Mouse (Mus musculus): ENCODE data around the gene Chd9. TPM values are rescaled to one million over a fixed set of nuclear protein-coding genes. Genes with fewer than 3 reads are reported as not detected.
A peak's percentile ranks its signal among the peaks of the same experiment; 100 is the strongest.
"Not testable (repeated sequence)": the region's sequence is repeated elsewhere in the genome, so short reads cannot be mapped to it uniquely, and the experiment has no call there.

Gene Chd9
- polyA plus RNA-seq, 1 experiment from 2014 or later, result 70.1 TPM

GRCm38 (mm10) chr8:90906922-90907321 lies 78.8 kb downstream of the Chd9 start:
- H3K36me3 ChIP-seq (ENCODE audit: control insufficient read depth, insufficient read depth, low read length), result no peaks in the 10 kb centered on the region
- H3K9me3 ChIP-seq (ENCODE audit: control insufficient read depth, low read length), result no peaks in the 10 kb centered on the region
- WGBS, result 89% methylated on average over 4 of the region's 4 CpGs
- no peak for ATAC-seq (ENCODE audit: low FRiP score, low TSS enrichment)
- H3K4me2 ChIP-seq (replicated peaks; ENCODE audit: low read depth, low read length), result no peak overlapping the region
- no peaks in the 10 kb centered on the region for H3K4me1 ChIP-seq (ENCODE audit: control insufficient read depth, insufficient read depth, low read length)
- H3K4me3 ChIP-seq (ENCODE audit: low read length), result no peak overlapping the region
- H3K9ac ChIP-seq (ENCODE audit: low read depth, low read length), result no peak overlapping the region
- H3K27ac ChIP-seq (ENCODE audit: low read depth, low read length), result no peak overlapping the region
- H3K27me3 ChIP-seq (ENCODE audit: control insufficient read depth, insufficient read depth, low read length), result no peaks in the 10 kb centered on the region

DNA sequence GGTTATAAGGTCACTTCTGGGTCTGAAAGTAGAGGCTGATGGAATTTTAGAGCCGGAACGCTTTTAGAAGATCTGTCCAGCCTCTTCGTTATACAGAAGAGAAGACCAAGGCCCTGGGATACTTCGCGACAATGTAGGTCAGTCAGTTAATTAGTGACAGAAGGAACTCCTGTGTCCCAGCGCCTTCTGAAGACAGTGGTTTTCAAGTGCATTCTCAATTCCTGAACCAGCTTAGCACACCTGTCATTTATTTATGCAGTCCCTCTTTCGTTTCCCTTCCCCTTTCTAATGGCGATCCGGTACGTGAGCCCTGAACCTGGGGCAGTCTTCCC lies 79.3 kb downstream of the Chd9 start:
- ATAC-seq (ENCODE audit: low FRiP score, low TSS enrichment), result no peak
- H3K4me2 ChIP-seq (replicated peaks; ENCODE audit: low read depth, low read length), result peak overlapping the region; percentile 87
- no peaks in the 10 kb centered on the region for H3K27me3 ChIP-seq (ENCODE audit: control insufficient read depth, insufficient read depth, low read length)
- no peaks in the 10 kb centered on the region for H3K4me1 ChIP-seq (ENCODE audit: control insufficient read depth, insufficient read depth, low read length)
- 21% methylated on average over 10 of the region's 10 CpGs for WGBS
- no peaks in the 10 kb centered on the region for H3K9me3 ChIP-seq (ENCODE audit: control insufficient read depth, low read length)
- peak overlapping the region; percentile 78 for H3K9ac ChIP-seq (ENCODE audit: low read depth, low read length)
- H3K4me3 ChIP-seq (ENCODE audit: low read length), result peak overlapping the region; percentile 79
- no peaks in the 10 kb centered on the region for H3K36me3 ChIP-seq (ENCODE audit: control insufficient read depth, insufficient read depth, low read length)
- H3K27ac ChIP-seq (ENCODE audit: low read depth, low read length), result peak overlapping the region; percentile 70; the same call in 1 of the 2 replicates

- Histone ChIP-seq H3K9ac (ENCODE audit: low read depth, low read length) (peak overlapping the region; percentile 78), H3K4me1 (ENCODE audit: control insufficient read depth, insufficient read depth, low read length) (no peaks in the 10 kb centered on the region), H3K9me3 (ENCODE audit: control insufficient read depth, low read length) (no peaks in the 10 kb centered on the region)
Measured at GRCm38 (mm10) chr8:90907848-90908551, 79.8 kb downstream of the Chd9 start.

GRCm38 (mm10) chr8:90908580-90909471 lies 80.7 kb downstream of the Chd9 start:
- ATAC-seq (ENCODE audit: low FRiP score, low TSS enrichment), result peak; percentile 14
- H3K4me2 ChIP-seq (replicated peaks; ENCODE audit: low read depth, low read length), result peak overlapping the region; percentile 87
- H3K4me3 ChIP-seq (ENCODE audit: low read length), result peak overlapping the region; percentile 79
- WGBS, result under 1% methylated on average over 63 of the region's 89 CpGs
- H3K4me1 ChIP-seq (ENCODE audit: control insufficient read depth, insufficient read depth, low read length), result no peaks in the 10 kb centered on the region
- H3K9ac ChIP-seq (ENCODE audit: low read depth, low read length), result peak overlapping the region; percentile 78
- H3K9me3 ChIP-seq (ENCODE audit: control insufficient read depth, low read length), result no peaks in the 10 kb centered on the region
- H3K27ac ChIP-seq (ENCODE audit: low read depth, low read length), result 0 out of 2 replicates have a peak overlapping the region, but pooled peaks have one; percentile 17
- H3K27me3 ChIP-seq (ENCODE audit: control insufficient read depth, insufficient read depth, low read length), result no peaks in the 10 kb centered on the region
- H3K36me3 ChIP-seq (ENCODE audit: control insufficient read depth, insufficient read depth, low read length), result no peaks in the 10 kb centered on the region

More at GRCm38 (mm10) chr8:90907848-90908551, 79.8 kb downstream of the Chd9 start:
- under 1% methylated on average over 71 of the region's 89 CpGs for WGBS
- Histone ChIP-seq H3K36me3 (ENCODE audit: control insufficient read depth, insufficient read depth, low read length) (no peaks in the 10 kb centered on the region), H3K27ac (ENCODE audit: low read depth, low read length) (peak overlapping the region; percentile 70), H3K4me2 (replicated peaks; ENCODE audit: low read depth, low read length) (peak overlapping the region; percentile 87), H3K27me3 (ENCODE audit: control insufficient read depth, insufficient read depth, low read length) (no peaks in the 10 kb centered on the region), H3K4me3 (ENCODE audit: low read length) (peak overlapping the region; percentile 79)
- ATAC-seq (ENCODE audit: low FRiP score, low TSS enrichment), result peak; percentile 99

DNA sequence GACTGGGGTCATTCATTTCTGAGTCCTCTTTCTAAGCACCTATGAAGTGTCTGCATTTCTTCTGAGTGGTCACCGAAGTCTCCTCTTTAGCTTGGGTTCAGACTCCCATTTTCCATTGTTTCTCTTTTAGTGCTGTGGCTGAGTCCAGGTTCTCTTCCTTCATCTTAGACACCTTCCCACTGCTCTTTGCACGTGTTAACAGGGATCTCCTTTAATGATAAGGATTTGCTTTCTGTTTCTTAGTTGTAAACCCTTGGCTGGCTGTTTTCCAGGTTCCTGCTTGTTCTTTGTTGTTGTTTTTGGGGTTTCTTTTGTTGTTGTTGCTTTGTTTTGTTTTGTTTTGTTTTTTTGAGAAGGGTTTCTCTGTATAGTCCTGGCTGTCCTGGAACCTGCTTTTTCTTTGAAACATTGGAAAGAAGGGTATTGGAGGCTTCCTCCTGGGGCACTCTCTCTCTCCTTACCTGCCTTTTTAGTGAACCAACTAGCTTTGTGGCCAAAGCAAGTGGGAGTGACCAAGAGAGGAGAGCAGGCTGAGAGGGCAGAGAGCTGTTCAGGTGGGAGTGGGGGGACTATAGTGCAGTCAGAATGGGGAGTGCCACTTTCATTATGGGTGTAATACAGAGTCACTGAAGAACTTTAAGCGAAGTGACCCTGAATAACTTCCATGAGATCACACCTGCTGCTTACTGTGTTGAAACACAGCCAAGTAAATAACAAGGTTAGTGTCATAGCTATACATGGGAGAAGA lies 95.2 kb downstream of the Chd9 start:
- WGBS, result 76% methylated on average over 3 of the region's 3 CpGs
- ATAC-seq (ENCODE audit: low FRiP score, low TSS enrichment), result no peak
- Histone ChIP-seq H3K4me1 (ENCODE audit: control insufficient read depth, insufficient read depth, low read length) (no peaks in the 10 kb centered on the region), H3K4me3 (ENCODE audit: low read length) (no peak overlapping the region), H3K27ac (ENCODE audit: low read depth, low read length) (no peak overlapping the region), H3K9me3 (ENCODE audit: control insufficient read depth, low read length) (no peaks in the 10 kb centered on the region), H3K36me3 (ENCODE audit: control insufficient read depth, insufficient read depth, low read length) (no peaks in the 10 kb centered on the region), H3K9ac (ENCODE audit: low read depth, low read length) (no peak overlapping the region), H3K4me2 (replicated peaks; ENCODE audit: low read depth, low read length) (no peak overlapping the region), H3K27me3 (ENCODE audit: control insufficient read depth, insufficient read depth, low read length) (no peaks in the 10 kb centered on the region)

DNA sequence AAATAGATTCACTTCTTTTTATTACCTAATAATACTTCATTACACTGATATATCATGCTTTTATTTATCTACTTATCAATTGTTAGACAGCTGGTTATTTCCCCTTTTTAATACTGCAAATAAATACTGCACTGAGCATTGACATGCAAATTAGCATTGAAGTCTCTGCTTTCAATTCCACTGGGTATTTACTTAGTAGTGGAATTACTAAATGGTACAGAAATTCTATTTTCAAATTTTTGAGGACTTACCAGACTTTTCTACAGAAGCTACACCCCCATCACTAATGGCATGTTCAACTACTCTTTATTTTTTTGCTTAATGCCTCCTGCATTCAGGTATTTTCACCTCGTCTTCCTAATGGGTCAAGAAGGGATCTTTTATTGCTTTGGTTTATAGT lies 100.3 kb downstream of the Chd9 start:
- H3K36me3 ChIP-seq (ENCODE audit: control insufficient read depth, insufficient read depth, low read length), result no peaks in the 10 kb centered on the region
- no peaks in the 10 kb centered on the region for H3K9me3 ChIP-seq (ENCODE audit: control insufficient read depth, low read length)
- ATAC-seq (ENCODE audit: low FRiP score, low TSS enrichment), result no peak
- no peak overlapping the region for H3K4me3 ChIP-seq (ENCODE audit: low read length)
- WGBS, result 72% methylated on average over 1 of the region's 1 CpGs
- H3K27me3 ChIP-seq (ENCODE audit: control insufficient read depth, insufficient read depth, low read length), result no peaks in the 10 kb centered on the region
- H3K4me2 ChIP-seq (replicated peaks; ENCODE audit: low read depth, low read length), result no peak overlapping the region
- no peaks in the 10 kb centered on the region for H3K4me1 ChIP-seq (ENCODE audit: control insufficient read depth, insufficient read depth, low read length)
- no peak overlapping the region for H3K27ac ChIP-seq (ENCODE audit: low read depth, low read length)
- H3K9ac ChIP-seq (ENCODE audit: low read depth, low read length), result no peak overlapping the region

DNA sequence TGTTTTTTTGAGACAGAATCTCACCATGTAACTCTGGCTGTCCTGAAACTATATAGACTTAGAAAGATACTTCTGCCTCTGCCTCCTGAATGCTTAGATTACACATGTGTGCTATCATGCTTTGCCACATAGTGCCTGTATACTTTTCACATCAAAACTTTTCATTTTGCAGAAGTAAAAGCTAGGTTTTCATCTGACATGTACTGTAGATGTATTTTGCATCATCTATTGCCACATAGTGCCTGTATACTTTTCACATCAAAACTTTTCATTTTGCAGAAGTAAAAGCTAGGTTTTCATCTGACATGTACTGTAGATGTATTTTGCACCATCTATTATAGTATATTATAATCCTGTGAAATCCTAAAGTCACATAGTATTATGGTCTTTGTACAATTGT lies 102.0 kb downstream of the Chd9 start:
- not testable (repeated sequence) for H3K9ac ChIP-seq (ENCODE audit: low read depth, low read length); H3K9me3 ChIP-seq (ENCODE audit: control insufficient read depth, low read length); H3K27ac ChIP-seq (ENCODE audit: low read depth, low read length); H3K4me3 ChIP-seq (ENCODE audit: low read length); H3K27me3 ChIP-seq (ENCODE audit: control insufficient read depth, insufficient read depth, low read length); H3K4me1 ChIP-seq (ENCODE audit: control insufficient read depth, insufficient read depth, low read length); ATAC-seq (ENCODE audit: low FRiP score, low TSS enrichment); H3K36me3 ChIP-seq (ENCODE audit: control insufficient read depth, insufficient read depth, low read length); H3K4me2 ChIP-seq (replicated peaks; ENCODE audit: low read depth, low read length)

DNA sequence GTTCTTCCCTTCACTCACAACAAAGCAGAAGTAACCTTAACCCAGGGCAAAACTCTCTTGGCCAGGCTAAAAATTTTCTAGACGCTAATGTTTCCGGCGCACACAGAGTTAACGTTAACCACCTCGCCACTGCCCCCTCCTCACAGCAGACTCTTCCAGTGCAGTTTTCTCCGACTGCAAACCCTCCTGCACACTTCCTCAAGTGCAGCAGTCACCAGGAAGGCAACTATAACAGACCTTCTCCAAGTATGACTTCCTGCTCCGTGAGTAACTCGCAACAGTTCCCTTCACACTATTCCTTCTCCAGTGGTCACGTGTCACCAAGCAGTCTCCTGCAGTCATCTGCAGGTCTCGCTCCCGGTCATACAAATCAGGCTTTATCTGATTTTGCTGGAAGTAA lies 104.8 kb downstream of the Chd9 start:
- no peaks in the 10 kb centered on the region for H3K27me3 ChIP-seq (ENCODE audit: control insufficient read depth, insufficient read depth, low read length)
- 51% methylated on average over 11 of the region's 11 CpGs for WGBS

More for the DNA sequence above, 104.8 kb downstream of the Chd9 start:
- no peak overlapping the region for H3K4me3 ChIP-seq (ENCODE audit: low read length)
- H3K4me1 ChIP-seq (ENCODE audit: control insufficient read depth, insufficient read depth, low read length), result no peaks in the 10 kb centered on the region
- H3K9ac ChIP-seq (ENCODE audit: low read depth, low read length), result no peak overlapping the region
- no peak overlapping the region for H3K4me2 ChIP-seq (replicated peaks; ENCODE audit: low read depth, low read length)
- no peaks in the 10 kb centered on the region for H3K36me3 ChIP-seq (ENCODE audit: control insufficient read depth, insufficient read depth, low read length)
- no peaks in the 10 kb centered on the region for H3K9me3 ChIP-seq (ENCODE audit: control insufficient read depth, low read length)
- ATAC-seq (ENCODE audit: low FRiP score, low TSS enrichment), result no peak
- no peak overlapping the region for H3K27ac ChIP-seq (ENCODE audit: low read depth, low read length)
